Mouse (Mus musculus) ES-E14 (cell line): ENCODE results near the gene Lamtor2.

Experiments used
- CHD2 ChIP-seq: IDR thresholded peaks from 2 replicates; pipeline ENCODE4 v1.6.1; 2014; ENCODE audit warnings: mild to moderate bottlenecking, low read depth, low read length, inconsistent platforms
- HCFC1 ChIP-seq: IDR thresholded peaks from 2 replicates; pipeline ENCODE4 v1.6.1; 2012; ENCODE audit warnings: low read length, inconsistent platforms, borderline replicate concordance; ENCODE audit not compliant: insufficient read depth
- MAFK ChIP-seq: IDR thresholded peaks from 2 replicates; pipeline ENCODE4 v1.6.1; 2014; ENCODE audit warnings: mild to moderate bottlenecking, low read depth, low read length, inconsistent platforms; ENCODE audit not compliant: insufficient read depth
- ZC3H11A ChIP-seq: IDR thresholded peaks from 2 replicates; pipeline ENCODE4 v1.6.1; 2012; ENCODE audit warnings: low read depth, mild to moderate bottlenecking, inconsistent platforms, low read length, borderline replicate concordance
- ZNF384 ChIP-seq: IDR thresholded peaks from 2 replicates; pipeline ENCODE4 v1.6.1; 2012; ENCODE audit warnings: low read depth, low read length, inconsistent platforms

GRCm38 (mm10) chr3:88505765-88506164, 47.1 kb downstream of the Lamtor2 start:
- TF ChIP-seq HCFC1 (no peak), ZC3H11A (no peak), CHD2 (no peak), ZNF384 (no peak), MAFK (no peak)
